Mouse (Mus musculus): Measurements from ENCODE around the gene Cebpb. TPM values are rescaled to one million over a fixed set of nuclear protein-coding genes. Genes with fewer than 3 reads are reported as not detected.

The Cebpb gene
- polyA plus RNA-seq, 1 experiment from 2014 or later: 77.4 TPM

DNA sequence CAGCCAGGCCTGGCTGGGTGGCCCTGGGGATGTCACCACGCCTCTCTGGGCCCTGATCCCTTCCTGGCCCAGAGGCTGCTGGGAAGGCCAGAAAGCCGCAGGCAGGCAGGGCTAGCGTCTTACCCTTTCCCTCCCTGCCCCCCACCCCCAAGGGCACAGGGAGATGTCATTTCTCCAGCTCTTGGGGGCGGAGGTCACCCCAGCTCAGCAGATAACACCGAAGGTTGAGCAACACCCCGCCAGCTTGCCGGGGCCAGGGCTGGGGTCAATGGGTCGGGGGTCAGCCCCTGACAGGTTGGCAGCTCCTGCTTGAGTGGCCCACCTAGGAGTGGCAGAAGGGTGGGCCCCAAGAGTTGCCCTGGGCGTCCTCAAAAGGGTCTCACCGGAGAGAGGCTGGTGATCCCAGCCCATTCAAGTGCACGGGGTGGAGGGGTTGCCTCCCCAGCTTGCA is 1.0 kb upstream of the Cebpb start:
- Histone ChIP-seq H3K27me3 (ENCODE audit: insufficient read depth, low read length) (no peaks in the 10 kb centered on the region; the same call in 1 of the 2 replicates), H3K4me3 (ENCODE audit: low read depth, low read length) (no peak overlapping the region), H3K9me3 (ENCODE audit: low read depth, low read length) (no peaks in the 10 kb centered on the region), H3K4me2 (peak overlapping the region; percentile 92; the same call in 1 of the 2 replicates), H3K36me3 (ENCODE audit: insufficient read depth) (peaks cover 13% of the 10 kb centered on the region), H3K4me1 (ENCODE audit: insufficient read depth) (no peaks in the 10 kb centered on the region), H3K9ac (no peak overlapping the region), H3K27ac (ENCODE audit: low read depth) (no peak overlapping the region)
- ATAC-seq (ENCODE audit: insufficient read depth) (no peak), DNase-seq (no peak)
- WGBS: 40% methylated on average over 11 of the region's 11 CpGs
- TF ChIP-seq CTCF (IDR thresholded peaks at IDR 0.05; ENCODE audit: low read depth): no peak

DNA sequence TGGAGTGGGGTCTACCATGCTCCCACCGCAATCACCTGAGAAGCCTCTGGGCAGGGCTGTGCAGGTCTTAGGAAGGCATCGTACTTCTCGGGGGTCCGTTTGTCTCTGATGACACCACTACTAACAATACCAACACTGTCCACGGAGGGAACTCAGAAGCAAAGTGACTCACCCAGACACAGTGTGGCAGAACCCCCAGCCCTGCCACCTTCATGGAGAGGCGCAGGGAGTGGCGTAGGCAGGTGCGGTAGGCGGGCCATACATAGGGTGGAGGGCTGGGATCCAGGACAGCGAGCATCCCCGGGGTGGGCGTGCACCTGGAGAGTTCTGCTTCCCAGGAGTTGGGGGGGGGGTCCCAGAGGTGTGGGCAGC is 603 bp upstream of the Cebpb start:
- peak; percentile 21; the same call in 1 of the 2 replicates for TF ChIP-seq CTCF (IDR thresholded peaks at IDR 0.05; ENCODE audit: low read depth)
- no peaks in the 10 kb centered on the region for H3K9me3 ChIP-seq (ENCODE audit: low read depth, low read length)
- WGBS: 15% methylated on average over 12 of the region's 12 CpGs
- H3K4me2 ChIP-seq: peak overlapping the region; percentile 92
- H3K27me3 ChIP-seq (ENCODE audit: insufficient read depth, low read length): no peaks in the 10 kb centered on the region; the same call in 1 of the 2 replicates
- no peaks in the 10 kb centered on the region for H3K4me1 ChIP-seq (ENCODE audit: insufficient read depth)
- H3K27ac ChIP-seq (ENCODE audit: low read depth): 0 out of 2 replicates have a peak overlapping the region, but pooled peaks have one; percentile 94
- H3K4me3 ChIP-seq (ENCODE audit: low read depth, low read length): peak overlapping the region; percentile 80
- DNase-seq (peak; percentile 39), ATAC-seq (ENCODE audit: insufficient read depth) (peak; percentile 26)
- peaks cover 14% of the 10 kb centered on the region for H3K36me3 ChIP-seq (ENCODE audit: insufficient read depth)
- peak overlapping the region; percentile 83 for H3K9ac ChIP-seq

DNA sequence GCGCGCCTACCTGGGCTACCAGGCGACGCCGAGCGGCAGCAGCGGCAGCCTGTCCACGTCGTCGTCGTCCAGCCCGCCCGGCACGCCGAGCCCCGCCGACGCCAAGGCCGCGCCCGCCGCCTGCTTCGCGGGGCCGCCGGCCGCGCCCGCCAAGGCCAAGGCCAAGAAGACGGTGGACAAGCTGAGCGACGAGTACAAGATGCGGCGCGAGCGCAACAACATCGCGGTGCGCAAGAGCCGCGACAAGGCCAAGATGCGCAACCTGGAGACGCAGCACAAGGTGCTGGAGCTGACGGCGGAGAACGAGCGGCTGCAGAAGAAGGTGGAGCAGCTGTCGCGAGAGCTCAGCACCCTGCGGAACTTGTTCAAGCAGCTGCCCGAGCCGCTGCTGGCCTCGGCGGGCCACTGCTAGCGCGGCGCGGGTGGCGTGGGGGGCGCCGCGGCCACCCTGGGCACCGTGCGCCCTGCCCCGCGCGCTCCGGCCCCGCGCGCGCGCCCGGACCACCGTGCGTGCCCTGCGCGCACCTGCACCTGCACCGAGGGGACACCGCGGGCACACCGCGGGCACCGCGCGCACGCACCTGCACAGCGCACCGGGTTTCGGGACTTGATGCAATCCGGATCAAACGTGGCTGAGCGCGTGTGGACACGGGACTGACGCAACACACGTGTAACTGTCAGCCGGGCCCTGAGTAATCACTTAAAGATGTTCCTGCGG is 945 bp downstream of the Cebpb start, which contains the start of gene Tmem189:
Gene Tmem189, minus strand, starts transcription at position 322 of the 718 bp plus-strand sequence.
- Histone ChIP-seq H3K4me2 (peak within 1 kb of the TSS; percentile 92), H3K9me3 (ENCODE audit: low read depth, low read length) (no peaks in the 10 kb centered on the region), H3K9ac (peak within 1 kb of the TSS; percentile 83), H3K27me3 (ENCODE audit: insufficient read depth, low read length) (no peaks in the 10 kb centered on the region; the same call in 1 of the 2 replicates), H3K36me3 (ENCODE audit: insufficient read depth) (peaks cover 24% of the 10 kb centered on the region), H3K4me3 (ENCODE audit: low read depth, low read length) (peak within 1 kb of the TSS; percentile 80), H3K4me1 (ENCODE audit: insufficient read depth) (no peaks in the 10 kb centered on the region), H3K27ac (ENCODE audit: low read depth) (peak within 1 kb of the TSS; percentile 94)
- DNase-seq (peak; percentile 75), ATAC-seq (ENCODE audit: insufficient read depth) (peak; percentile 13; the same call in 1 of the 2 replicates)
- TF ChIP-seq CTCF (IDR thresholded peaks at IDR 0.05; ENCODE audit: low read depth): no peak
- WGBS: under 1% methylated on average over 99 of the region's 99 CpGs

DNA sequence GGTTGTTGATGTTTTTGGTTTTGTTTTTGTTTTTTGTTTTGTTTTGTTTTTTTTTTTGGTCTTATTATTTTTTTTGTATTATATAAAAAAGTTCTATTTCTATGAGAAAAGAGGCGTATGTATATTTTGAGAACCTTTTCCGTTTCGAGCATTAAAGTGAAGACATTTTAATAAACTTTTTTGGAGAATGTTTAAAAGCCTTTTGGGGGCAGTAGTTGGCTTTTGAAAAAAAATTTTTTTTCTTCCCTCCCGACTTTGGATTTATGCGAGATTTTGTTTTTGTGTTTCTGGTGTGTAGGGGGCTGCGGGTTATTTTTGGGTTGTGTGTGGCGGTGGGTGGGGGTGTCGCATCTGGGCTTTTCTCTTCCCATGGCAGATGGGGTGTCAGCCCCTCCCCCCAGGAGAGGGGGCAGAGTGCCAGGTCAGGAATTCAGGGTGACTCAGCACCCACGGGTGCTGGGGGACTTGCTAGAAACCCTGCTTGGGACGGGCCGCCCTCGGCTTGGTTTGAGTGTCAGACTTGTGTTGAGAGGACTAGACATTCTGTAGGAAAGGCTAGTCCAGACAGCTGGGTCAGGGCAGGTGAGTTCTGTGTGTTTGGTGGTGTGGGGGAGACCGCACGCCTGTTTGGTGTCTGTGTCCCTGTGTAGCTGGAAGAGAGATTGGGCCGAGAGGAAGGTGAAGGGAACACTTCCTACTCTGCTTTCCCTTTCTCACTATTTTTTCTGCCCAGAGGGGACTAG is 1.7 kb downstream of the Cebpb start:
- no peaks in the 10 kb centered on the region; the same call in 1 of the 2 replicates for H3K27me3 ChIP-seq (ENCODE audit: insufficient read depth, low read length)

DNA sequence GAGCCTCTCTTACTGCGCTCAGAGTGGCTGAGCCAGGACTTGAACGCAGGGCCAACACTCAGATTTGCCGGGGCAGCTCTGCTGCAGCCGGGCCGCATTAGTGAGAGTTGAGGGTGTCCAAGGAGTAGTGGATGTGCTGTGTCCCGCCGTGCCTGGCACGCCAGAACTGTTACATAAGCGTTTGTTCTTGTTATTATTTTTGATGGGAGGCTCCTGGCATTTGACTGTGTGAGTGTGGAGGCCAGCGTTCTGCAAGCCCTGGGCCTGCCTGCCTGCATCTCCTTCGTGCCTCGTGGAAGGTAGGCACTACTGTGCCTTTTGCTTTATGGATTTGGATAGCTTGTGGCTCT is 2.2 kb downstream of the Cebpb start:
- Histone ChIP-seq H3K27me3 (ENCODE audit: insufficient read depth, low read length) (no peaks in the 10 kb centered on the region; the same call in 1 of the 2 replicates), H3K4me3 (ENCODE audit: low read depth, low read length) (peak overlapping the region; percentile 80), H3K27ac (ENCODE audit: low read depth) (no peak overlapping the region), H3K36me3 (ENCODE audit: insufficient read depth) (peaks cover 24% of the 10 kb centered on the region), H3K4me1 (ENCODE audit: insufficient read depth) (no peaks in the 10 kb centered on the region), H3K4me2 (peak overlapping the region; percentile 92), H3K9ac (peak overlapping the region; percentile 63), H3K9me3 (ENCODE audit: low read depth, low read length) (no peaks in the 10 kb centered on the region)
- DNase-seq (no peak), ATAC-seq (ENCODE audit: insufficient read depth) (no peak)
- TF ChIP-seq CTCF (IDR thresholded peaks at IDR 0.05; ENCODE audit: low read depth): no peak
- WGBS: 54% methylated on average over 12 of the region's 12 CpGs

More for the DNA sequence above, 1.7 kb downstream of the Cebpb start:
- Histone ChIP-seq H3K4me2 (peak overlapping the region; percentile 92), H3K4me1 (ENCODE audit: insufficient read depth) (no peaks in the 10 kb centered on the region), H3K9ac (peak overlapping the region; percentile 83), H3K27ac (ENCODE audit: low read depth) (peak overlapping the region; percentile 94; the same call in 1 of the 2 replicates), H3K36me3 (ENCODE audit: insufficient read depth) (peaks cover 24% of the 10 kb centered on the region), H3K4me3 (ENCODE audit: low read depth, low read length) (peak overlapping the region; percentile 80), H3K9me3 (ENCODE audit: low read depth, low read length) (no peaks in the 10 kb centered on the region)
- WGBS: 33% methylated on average over 15 of the region's 15 CpGs
- peak; percentile 50 for DNase-seq
- TF ChIP-seq CTCF (IDR thresholded peaks at IDR 0.05; ENCODE audit: low read depth): no peak
- no peak for ATAC-seq (ENCODE audit: insufficient read depth)

DNA sequence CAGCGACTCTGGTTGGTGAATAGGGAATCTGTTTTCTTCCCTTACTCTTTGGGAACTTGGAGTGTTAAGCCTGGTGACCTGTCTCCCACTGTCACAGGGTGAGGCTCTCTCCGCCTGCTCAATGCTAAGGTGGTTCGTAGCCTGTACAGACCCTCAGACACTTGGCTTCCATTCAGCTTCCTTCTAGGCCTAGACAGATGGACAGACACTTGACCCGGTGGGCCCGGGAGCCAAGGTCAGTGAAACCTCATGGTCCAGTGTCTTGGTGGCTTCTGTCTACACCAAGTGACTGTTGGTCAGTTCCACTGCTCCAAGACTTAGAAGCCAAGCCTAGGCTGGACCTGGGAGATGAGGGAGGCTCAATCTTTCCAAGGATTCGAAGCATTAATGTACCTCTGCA is 2.7 kb downstream of the Cebpb start:
- ATAC-seq (ENCODE audit: insufficient read depth) (no peak), DNase-seq (no peak)
- Histone ChIP-seq H3K4me3 (ENCODE audit: low read depth, low read length) (peak overlapping the region; percentile 80), H3K36me3 (ENCODE audit: insufficient read depth) (peaks cover 24% of the 10 kb centered on the region), H3K27me3 (ENCODE audit: insufficient read depth, low read length) (no peaks in the 10 kb centered on the region; the same call in 1 of the 2 replicates), H3K9me3 (ENCODE audit: low read depth, low read length) (no peaks in the 10 kb centered on the region), H3K9ac (peak overlapping the region; percentile 39), H3K27ac (ENCODE audit: low read depth) (no peak overlapping the region), H3K4me2 (peak overlapping the region; percentile 92), H3K4me1 (ENCODE audit: insufficient read depth) (no peaks in the 10 kb centered on the region)
- no peak for TF ChIP-seq CTCF (IDR thresholded peaks at IDR 0.05; ENCODE audit: low read depth)
- WGBS: 84% methylated on average over 6 of the region's 6 CpGs
